Comparison of ENCODE assay signal across 29 mouse cellular contexts in genomic region chr11:6696551-6696950, GRCm38 (mm10). TPM values are rescaled to one million over a fixed set of nuclear protein-coding genes. Genes with fewer than 3 reads are reported as not detected.
DNase-seq lines count a peak whose midpoint lies in the region; TF ChIP-seq lines count a peak whose summit lies in the region.
"Had no signal": no experiment of that assay in that cellular context is flagged by ENCODE, and none has a peak within 500 bp of the region (broad histone marks: within the 10 kb centered on the region; RNA-seq: fewer than 3 reads in every experiment).

No protein-coding gene starts in this region.

- H3K4me1 ChIP-seq in olfactory bulb, adult 2 months (ENCODE audit: control insufficient read depth, insufficient read depth, low read length): peaks cover 19% of the 10 kb centered on the region
- H3K4me1 ChIP-seq: embryonic facial prominence, embryonic 10.5 days; embryonic facial prominence, embryonic 12.5 days; forebrain, embryonic 13.5 days; forebrain, embryonic 15.5 days had no signal

- TF ChIP-seq POLR2A in olfactory bulb, adult 2 months (IDR thresholded peaks at IDR 0.05; ENCODE audit: insufficient read depth, low read depth, low read length): no peak

- 62% methylated on average over 8 of the region's 8 CpGs for WGBS in olfactory bulb, adult 2 months

- no peak for TF ChIP-seq CTCF in olfactory bulb, adult 2 months (IDR thresholded peaks at IDR 0.05; ENCODE audit: insufficient read depth, low read depth, low read length)

- no peak overlapping the region for H3K4me3 ChIP-seq in olfactory bulb, adult 2 months (ENCODE audit: insufficient read depth, low read depth, low read length)
- H3K4me3 ChIP-seq: embryonic facial prominence, embryonic 10.5 days; embryonic facial prominence, embryonic 12.5 days; forebrain, embryonic 13.5 days; forebrain, embryonic 15.5 days had no signal

- H3K27ac ChIP-seq in olfactory bulb, adult 2 months (ENCODE audit: insufficient read depth, low read depth, low read length): 0 out of 2 replicates have a peak overlapping the region, but pooled peaks have one; percentile 12
- H3K27ac ChIP-seq: embryonic facial prominence, embryonic 10.5 days; embryonic facial prominence, embryonic 12.5 days; forebrain, embryonic 13.5 days; forebrain, embryonic 15.5 days had no signal

- DNase-seq in CD4-positive helper T cell, adult 2 months (ENCODE audit: low read depth, low spot score): peak; percentile 52
- DNase-seq in T-cell, adult 2 months (ENCODE audit: low spot score): peak; percentile 42
- peak; percentile 71 for DNase-seq in induced T-regulatory cell, adult 2 months (ENCODE audit: low read depth)
- no peak for DNase-seq in heart, postnatal 4 days
- DNase-seq in gastrocnemius, postnatal 10 days: no peak
- DNase-seq in lung, postnatal 36 days: no peak
- DNase-seq: adrenal gland, adult 2 months; adrenal gland, postnatal 10 days; adrenal gland, postnatal 25 days; cerebellum, adult 11 months; cerebellum, adult 18-20 months; cerebellum, adult 9-10 months; cerebellum, postnatal 10 days; cerebellum, postnatal 25 days; forebrain, postnatal 0 days had no signal

RNA-seq across cellular contexts. Expression of gene Ramp3, which starts 38.2 kb away (rescaled TPM):
- polyA plus RNA-seq in olfactory bulb, adult 2 months (2012; ENCODE audit: insufficient read depth, insufficient read length, low replicate concordance, missing spikeins): not detected in 2 replicates
- total RNA-seq in heart, postnatal 4 days (2021): 1 to 10 TPM; 3.6 to 3.7 TPM
- 1 to 10 TPM; 1.2 to 1.3 TPM for total RNA-seq in gastrocnemius, postnatal 10 days (2021)
- total RNA-seq: G1E had no signal
- polyA plus RNA-seq: G1E had no signal

RNA-seq across cellular contexts. Expression of gene Wap, which starts 58.1 kb away (rescaled TPM):
- polyA plus RNA-seq in olfactory bulb, adult 2 months (2012; ENCODE audit: insufficient read depth, insufficient read length, low replicate concordance, missing spikeins): not detected in 2 replicates
- not detected for total RNA-seq in heart, postnatal 4 days (2021)
- total RNA-seq in gastrocnemius, postnatal 10 days (2021): not detected
- total RNA-seq: adrenal gland, adult 2 months; adrenal gland, postnatal 10 days; adrenal gland, postnatal 25 days; adrenal gland, postnatal 4 days; CH12.LX; forebrain, postnatal 0 days; G1E had no signal
- polyA plus RNA-seq: adrenal gland, adult 2 months; brain, embryonic 14.5 days; C2C12; cortical plate, adult 2 months; embryonic facial prominence, embryonic 10.5 days; embryonic facial prominence, embryonic 12.5 days; embryonic facial prominence, embryonic 14.5 days; forebrain, embryonic 11.5 days; forebrain, embryonic 13.5 days; forebrain, embryonic 15.5 days; forebrain, postnatal 0 days; G1E; Patski had no signal

Comparison
In these comparisons a context has a peak if more than half of its experiments do, and no peak if none do; other contexts are left out.
1. DNase-seq: peak in CD4-positive helper T cell, adult 2 months (single experiment), T-cell, adult 2 months (single experiment) and induced T-regulatory cell, adult 2 months (single experiment); none in heart, postnatal 4 days (single experiment), gastrocnemius, postnatal 10 days (single experiment) and lung, postnatal 36 days (single experiment).